Mouse (Mus musculus): Measurements from ENCODE around the gene Aqp3. TPM values are rescaled to one million over a fixed set of nuclear protein-coding genes. Genes with fewer than 3 reads are reported as not detected.

Aqp3 gene
- polyA plus RNA-seq, 1 experiment: 311 TPM

DNA sequence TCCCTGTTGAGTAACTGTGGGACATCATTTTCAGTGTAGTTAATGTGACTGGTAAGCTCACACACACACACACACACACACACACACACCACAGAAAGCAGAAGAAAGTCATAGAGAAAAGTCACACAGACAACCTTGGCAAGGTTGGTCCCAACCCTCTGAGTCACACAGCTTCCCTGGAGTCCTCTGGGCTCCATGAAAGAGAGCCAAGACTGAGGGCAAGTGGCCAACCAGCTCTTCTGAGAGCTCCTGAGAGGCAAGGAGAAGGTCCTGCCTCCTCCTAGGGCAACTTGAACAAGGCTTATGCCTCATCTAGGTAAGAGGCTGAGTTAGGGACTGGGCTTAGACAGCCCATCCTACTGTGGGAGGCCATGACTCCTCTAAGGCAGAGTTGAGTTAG is 4.9 kb upstream of the Aqp3 start:
- Histone ChIP-seq H3K36me3 (ENCODE audit: control insufficient read depth, insufficient read depth, low read length) (no peaks in the 10 kb centered on the region), H3K4me3 (ENCODE audit: insufficient read depth, low read depth, low read length) (no peak overlapping the region), H3K27me3 (replicated peaks; ENCODE audit: control insufficient read depth, insufficient read depth, low read length) (no peaks in the 10 kb centered on the region), H3K27ac (ENCODE audit: insufficient read depth, low read depth, low read length) (no peak overlapping the region), H3K4me1 (ENCODE audit: control insufficient read depth, insufficient read depth, low read length) (no peaks in the 10 kb centered on the region; the same call in 1 of the 2 replicates)
- TF ChIP-seq CTCF (conservative IDR thresholded peaks at IDR 0.05; ENCODE audit: insufficient read depth, insufficient read length, low read depth, low read length): no peak
- DNase-seq: peak; percentile 19

DNA sequence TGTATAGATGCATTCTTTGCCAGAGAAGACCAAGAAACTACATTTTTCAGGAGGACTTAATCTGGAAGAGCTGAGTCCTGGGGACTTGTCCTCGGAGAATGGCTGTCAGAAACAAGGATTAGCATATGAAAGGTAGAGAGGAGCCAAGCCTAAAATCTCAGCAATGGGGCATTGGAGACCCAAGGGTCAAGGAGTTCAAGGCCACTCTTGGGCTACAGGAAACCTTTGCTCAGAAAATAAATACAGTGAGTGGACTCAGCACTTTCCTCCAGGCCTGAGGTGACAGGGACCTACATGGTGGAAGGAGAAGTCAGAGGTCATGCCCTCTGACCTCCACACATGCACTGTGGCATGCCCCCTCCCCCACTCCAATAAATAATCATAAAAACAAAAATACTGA is 3.0 kb upstream of the Aqp3 start:
- no peak overlapping the region for H3K4me3 ChIP-seq (ENCODE audit: insufficient read depth, low read depth, low read length)
- no peaks in the 10 kb centered on the region for H3K27me3 ChIP-seq (replicated peaks; ENCODE audit: control insufficient read depth, insufficient read depth, low read length)
- peaks cover 6% of the 10 kb centered on the region; the same call in 1 of the 2 replicates for H3K4me1 ChIP-seq (ENCODE audit: control insufficient read depth, insufficient read depth, low read length)
- TF ChIP-seq POLR2A (IDR thresholded peaks at IDR 0.05; ENCODE audit: low read depth, low read length) (no peak), CTCF (conservative IDR thresholded peaks at IDR 0.05; ENCODE audit: insufficient read depth, insufficient read length, low read depth, low read length) (no peak)
- no peak for DNase-seq
- 77% methylated on average over 1 of the region's 1 CpGs for WGBS
- no peak overlapping the region for H3K27ac ChIP-seq (ENCODE audit: insufficient read depth, low read depth, low read length)
- H3K36me3 ChIP-seq (ENCODE audit: control insufficient read depth, insufficient read depth, low read length): no peaks in the 10 kb centered on the region

DNA sequence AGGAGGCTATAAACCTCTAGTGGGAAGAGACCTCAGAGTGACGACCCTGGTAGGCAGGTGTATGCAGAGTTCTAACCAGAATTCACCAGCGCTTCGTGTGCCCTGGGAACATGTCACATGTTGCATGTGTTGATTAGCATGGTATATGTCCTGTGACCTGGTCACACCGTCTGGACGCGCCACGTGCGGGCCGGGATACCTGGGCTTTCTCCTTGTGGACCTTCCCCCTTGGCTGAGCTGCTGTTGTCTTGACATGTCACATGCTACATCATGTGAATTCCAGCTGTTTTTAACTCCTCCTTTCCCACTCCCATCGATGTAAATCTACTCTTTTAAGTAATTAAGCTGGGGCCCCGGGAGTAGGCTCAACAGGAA is 581 bp upstream of the Aqp3 start:
- 15% methylated on average over 11 of the region's 11 CpGs for WGBS
- H3K27ac ChIP-seq (ENCODE audit: insufficient read depth, low read depth, low read length): no peak overlapping the region
- no peaks in the 10 kb centered on the region for H3K27me3 ChIP-seq (replicated peaks; ENCODE audit: control insufficient read depth, insufficient read depth, low read length)
- DNase-seq: peak; percentile 41
- no peaks in the 10 kb centered on the region for H3K36me3 ChIP-seq (ENCODE audit: control insufficient read depth, insufficient read depth, low read length)
- peaks cover 7% of the 10 kb centered on the region; the same call in 1 of the 2 replicates for H3K4me1 ChIP-seq (ENCODE audit: control insufficient read depth, insufficient read depth, low read length)
- 0 out of 2 replicates have a peak overlapping the region, but pooled peaks have one; percentile 30 for H3K4me3 ChIP-seq (ENCODE audit: insufficient read depth, low read depth, low read length)
- TF ChIP-seq CTCF (conservative IDR thresholded peaks at IDR 0.05; ENCODE audit: insufficient read depth, insufficient read length, low read depth, low read length) (no peak), POLR2A (IDR thresholded peaks at IDR 0.05; ENCODE audit: low read depth, low read length) (no peak)

DNA sequence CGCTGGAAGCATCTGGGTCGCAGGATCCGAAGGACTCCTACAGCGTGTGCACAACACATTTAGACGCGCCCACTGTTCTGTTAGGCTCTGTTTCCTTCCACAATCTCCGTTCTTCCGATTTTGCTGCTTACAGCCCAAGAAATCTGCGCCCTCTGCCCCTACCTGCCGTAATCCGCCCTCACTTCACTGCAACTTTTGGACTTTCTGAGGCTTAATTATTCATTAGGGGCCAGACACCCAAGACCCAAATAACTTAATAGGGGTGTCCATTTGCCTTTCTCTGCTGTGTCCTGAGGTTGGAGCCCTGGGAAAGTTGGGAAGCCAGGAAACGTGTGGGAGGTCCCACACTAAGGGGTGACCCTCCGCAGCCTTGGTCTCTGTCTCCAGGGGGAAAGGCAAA is 602 bp downstream of the Aqp3 start:
- peak; percentile 56 for DNase-seq
- H3K27ac ChIP-seq (ENCODE audit: insufficient read depth, low read depth, low read length): peak overlapping the region; percentile 79
- peaks cover 7% of the 10 kb centered on the region; the same call in 1 of the 2 replicates for H3K4me1 ChIP-seq (ENCODE audit: control insufficient read depth, insufficient read depth, low read length)
- TF ChIP-seq POLR2A (IDR thresholded peaks at IDR 0.05; ENCODE audit: low read depth, low read length) (no peak), CTCF (conservative IDR thresholded peaks at IDR 0.05; ENCODE audit: insufficient read depth, insufficient read length, low read depth, low read length) (no peak)
- no peaks in the 10 kb centered on the region for H3K36me3 ChIP-seq (ENCODE audit: control insufficient read depth, insufficient read depth, low read length)
- WGBS: 44% methylated on average over 13 of the region's 13 CpGs
- peak overlapping the region; percentile 30 for H3K4me3 ChIP-seq (ENCODE audit: insufficient read depth, low read depth, low read length)
- H3K27me3 ChIP-seq (replicated peaks; ENCODE audit: control insufficient read depth, insufficient read depth, low read length): no peaks in the 10 kb centered on the region

DNA sequence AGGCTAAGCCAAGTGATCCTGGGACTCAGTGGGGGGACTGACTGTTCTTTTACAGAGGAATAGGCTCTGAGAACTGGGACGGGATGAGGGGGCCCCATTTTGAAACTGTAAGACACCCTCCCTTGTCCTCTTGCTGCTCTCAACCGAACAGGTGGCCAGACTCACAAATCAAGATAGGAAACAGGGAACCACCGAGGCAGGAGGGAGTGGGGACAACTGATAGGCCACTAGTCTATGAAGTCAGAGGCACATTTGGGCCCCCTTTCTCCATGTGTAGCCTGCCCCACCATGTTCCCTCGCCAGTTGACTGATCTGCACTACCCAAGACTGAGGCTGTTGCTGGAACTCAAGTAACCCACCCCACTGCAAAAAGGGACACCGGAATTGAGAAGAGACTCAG is 1.2 kb downstream of the Aqp3 start:
- no peak for DNase-seq
- no peaks in the 10 kb centered on the region for H3K36me3 ChIP-seq (ENCODE audit: control insufficient read depth, insufficient read depth, low read length)
- peaks cover 7% of the 10 kb centered on the region; the same call in 1 of the 2 replicates for H3K4me1 ChIP-seq (ENCODE audit: control insufficient read depth, insufficient read depth, low read length)
- no peaks in the 10 kb centered on the region for H3K27me3 ChIP-seq (replicated peaks; ENCODE audit: control insufficient read depth, insufficient read depth, low read length)
- 78% methylated on average over 5 of the region's 5 CpGs for WGBS
- peak overlapping the region; percentile 11 for H3K27ac ChIP-seq (ENCODE audit: insufficient read depth, low read depth, low read length)
- TF ChIP-seq CTCF (conservative IDR thresholded peaks at IDR 0.05; ENCODE audit: insufficient read depth, insufficient read length, low read depth, low read length): no peak
- TF ChIP-seq POLR2A (IDR thresholded peaks at IDR 0.05; ENCODE audit: low read depth, low read length): no peak
- H3K4me3 ChIP-seq (ENCODE audit: insufficient read depth, low read depth, low read length): peak overlapping the region; percentile 30

DNA sequence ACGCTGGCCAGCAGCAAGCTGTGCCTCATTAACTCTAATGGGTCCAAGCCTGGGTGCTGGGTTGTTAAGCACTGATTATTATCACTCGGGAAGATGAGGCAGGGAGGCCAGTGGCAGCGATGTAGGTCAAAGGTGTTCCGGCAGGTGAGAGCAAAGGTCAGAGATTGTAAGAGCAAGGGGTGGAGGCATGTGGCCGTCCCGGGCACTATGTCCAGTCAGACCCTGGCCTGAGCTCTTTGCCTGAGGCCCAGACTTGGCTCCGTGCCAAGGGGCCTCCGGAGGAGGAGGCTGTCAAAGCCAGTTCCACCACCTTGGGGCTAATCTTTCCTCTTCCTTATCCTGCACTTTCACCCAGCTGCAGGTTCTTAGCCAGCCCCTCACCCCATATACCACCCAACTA is 1.8 kb downstream of the Aqp3 start:
- Histone ChIP-seq H3K4me3 (ENCODE audit: insufficient read depth, low read depth, low read length) (peak overlapping the region; percentile 30), H3K36me3 (ENCODE audit: control insufficient read depth, insufficient read depth, low read length) (no peaks in the 10 kb centered on the region), H3K27me3 (replicated peaks; ENCODE audit: control insufficient read depth, insufficient read depth, low read length) (no peaks in the 10 kb centered on the region), H3K27ac (ENCODE audit: insufficient read depth, low read depth, low read length) (peak overlapping the region; percentile 11), H3K4me1 (ENCODE audit: control insufficient read depth, insufficient read depth, low read length) (peaks cover 7% of the 10 kb centered on the region; the same call in 1 of the 2 replicates)
- peak; percentile 78 for DNase-seq
- WGBS: 27% methylated on average over 8 of the region's 8 CpGs
- TF ChIP-seq CTCF (conservative IDR thresholded peaks at IDR 0.05; ENCODE audit: insufficient read depth, insufficient read length, low read depth, low read length) (no peak), POLR2A (IDR thresholded peaks at IDR 0.05; ENCODE audit: low read depth, low read length) (no peak)

DNA sequence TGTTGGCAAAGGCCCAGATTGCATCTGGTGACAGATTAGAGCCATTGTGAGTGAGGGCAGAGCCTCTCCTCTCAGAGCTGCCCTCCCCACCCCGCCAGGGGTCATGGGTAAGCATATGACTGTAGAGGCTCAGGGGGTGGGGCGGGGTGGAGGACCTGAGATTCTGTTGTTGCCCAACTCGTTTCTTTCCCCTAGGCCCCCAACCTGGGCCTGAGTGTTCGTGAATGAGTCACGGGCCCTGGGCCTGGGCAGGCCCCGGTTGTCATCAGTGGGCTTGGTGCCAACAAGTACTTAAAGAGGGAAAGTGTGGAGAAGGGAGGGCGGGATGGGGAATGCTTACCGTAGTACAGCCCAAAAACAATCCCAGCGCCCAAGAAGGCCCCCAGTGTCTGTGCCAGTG is 3.6 kb downstream of the Aqp3 start:
- DNase-seq: no peak
- H3K27ac ChIP-seq (ENCODE audit: insufficient read depth, low read depth, low read length): no peak overlapping the region
- no peak overlapping the region for H3K4me3 ChIP-seq (ENCODE audit: insufficient read depth, low read depth, low read length)
- peaks cover 7% of the 10 kb centered on the region; the same call in 1 of the 2 replicates for H3K4me1 ChIP-seq (ENCODE audit: control insufficient read depth, insufficient read depth, low read length)
- H3K27me3 ChIP-seq (replicated peaks; ENCODE audit: control insufficient read depth, insufficient read depth, low read length): no peaks in the 10 kb centered on the region
- WGBS: 62% methylated on average over 9 of the region's 9 CpGs
- H3K36me3 ChIP-seq (ENCODE audit: control insufficient read depth, insufficient read depth, low read length): no peaks in the 10 kb centered on the region
- no peak for TF ChIP-seq CTCF (conservative IDR thresholded peaks at IDR 0.05; ENCODE audit: insufficient read depth, insufficient read length, low read depth, low read length)
- TF ChIP-seq POLR2A (IDR thresholded peaks at IDR 0.05; ENCODE audit: low read depth, low read length): no peak
